Mouse (Mus musculus) bone marrow, adult 2 months (tissue): Measurements from ENCODE around the gene Xpr1. TPM values are rescaled to one million over a fixed set of nuclear protein-coding genes. Genes with fewer than 3 reads are reported as not detected.

Experiments
- H3K27ac ChIP-seq: fragments of 200-500 bp; 2 replicates; pipeline ENCODE4 v1.5.1; 2012; ENCODE audit warnings: low read depth, mild to moderate bottlenecking, control low read depth, inconsistent platforms, low read length; ENCODE audit not compliant: control insufficient read depth, poor library complexity, insufficient read depth
- H3K4me1 ChIP-seq: fragments of 200-500 bp; 2 replicates; pipeline ENCODE4 v1.6.1; 2011; ENCODE audit warnings: low read length; ENCODE audit not compliant: control insufficient read depth, insufficient read depth
- H3K4me3 ChIP-seq: fragments of 200-500 bp; replicated peaks from 2 replicates; pipeline ENCODE3; 2011; ENCODE audit warnings: mild to moderate bottlenecking, low read depth, low read length, control low read depth; ENCODE audit not compliant: control insufficient read depth
- CTCF ChIP-seq: fragments of 200-500 bp; IDR thresholded peaks from 2 replicates; pipeline ENCODE4 v1.5.1; 2011; ENCODE audit warnings: low read length, control low read depth; ENCODE audit not compliant: control insufficient read depth, insufficient read depth
- POLR2A ChIP-seq: fragments of 200-500 bp; IDR thresholded peaks from 2 replicates; pipeline ENCODE4 v1.6.1; 2011; ENCODE audit warnings: low read depth, mild to moderate bottlenecking, control low read depth, low read length, borderline replicate concordance; ENCODE audit not compliant: control insufficient read depth
- WGBS: fragments of 180-500 bp; shearing (Covaris S2); methylation state at CpG from one replicate; pipeline ENCODE4 v1.1.7; 2018; 5-methylcytosine and 5-hydroxymethylcytosine counted together
- polyA plus RNA-seq: library from polyadenylated mRNA; stranded (reverse); fragments of >200 nt; gene quantifications from 2 replicates; pipeline ENCODE4 v1.2.4, GENCODE M21; 2011; ENCODE audit warnings: low replicate concordance; ENCODE audit not compliant: missing spikeins, insufficient read depth, insufficient read length

The Xpr1 gene
- polyA plus RNA-seq, 1 experiment = 8.4 TPM

GRCm38 (mm10) chr1:155232786-155233185 lies 184.4 kb downstream of the Xpr1 start:
- 81% methylated on average over 6 of the region's 6 CpGs for WGBS
- H3K4me3 ChIP-seq = no peak overlapping the region

GRCm38 (mm10) chr1:155232385-155232784 lies 184.8 kb downstream of the Xpr1 start:
- Histone ChIP-seq H3K4me1 (peaks cover 7% of the 10 kb centered on the region), H3K4me3 (no peak overlapping the region), H3K27ac (no peak overlapping the region)
- TF ChIP-seq POLR2A = no peak
- no peak for TF ChIP-seq CTCF
- 89% methylated on average over 12 of the region's 12 CpGs for WGBS

More at GRCm38 (mm10) chr1:155232786-155233185, 184.4 kb downstream of the Xpr1 start:
- Histone ChIP-seq H3K27ac (no peak overlapping the region), H3K4me1 (peaks cover 7% of the 10 kb centered on the region)
- TF ChIP-seq POLR2A = no peak
- no peak for TF ChIP-seq CTCF

GRCm38 (mm10) chr1:155229464-155230411 lies 187.5 kb downstream of the Xpr1 start:
- WGBS = 74% methylated on average over 14 of the region's 14 CpGs
- peaks cover 7% of the 10 kb centered on the region for H3K4me1 ChIP-seq
- H3K4me3 ChIP-seq = no peak overlapping the region
- TF ChIP-seq POLR2A (no peak), CTCF (no peak)
- H3K27ac ChIP-seq = no peak overlapping the region

Other genes with a start within 250 kb of the Xpr1 start
- 2.5 TPM in 1 of 2 replicates, not detected in the other for gene BC034090, start 173.0 kb downstream of the Xpr1 start, polyA plus RNA-seq
- 36.4 and 76.3 TPM in 2 replicates for gene Acbd6, start 140.7 kb upstream of the Xpr1 start, polyA plus RNA-seq